Mouse (Mus musculus): ENCODE results near the gene Acaca. TPM values are rescaled to one million over a fixed set of nuclear protein-coding genes. Genes with fewer than 3 reads are reported as not detected.

Acaca gene
- polyA plus RNA-seq, 1 experiment = 38.5 TPM

- 72% methylated on average over 3 of the region's 3 CpGs for WGBS
- TF ChIP-seq POLR2A (IDR thresholded peaks at IDR 0.05; ENCODE audit: low read depth, low read length) (no peak), CTCF (conservative IDR thresholded peaks at IDR 0.05; ENCODE audit: insufficient read depth, insufficient read length, low read depth, low read length) (no peak)
- H3K36me3 ChIP-seq (ENCODE audit: control insufficient read depth, insufficient read depth, low read length) = no peaks in the 10 kb centered on the region
- peaks cover 5% of the 10 kb centered on the region; the same call in 1 of the 2 replicates for H3K4me1 ChIP-seq (ENCODE audit: control insufficient read depth, insufficient read depth, low read length)
- DNase-seq = no peak
- H3K4me3 ChIP-seq (ENCODE audit: insufficient read depth, low read depth, low read length) = no peak overlapping the region
- no peak overlapping the region for H3K27ac ChIP-seq (ENCODE audit: insufficient read depth, low read depth, low read length)
- H3K27me3 ChIP-seq (replicated peaks; ENCODE audit: control insufficient read depth, insufficient read depth, low read length) = no peaks in the 10 kb centered on the region
These were observed 59.1 kb downstream of the Acaca start for GRCm38 (mm10) chr11:84188530-84188929.

- H3K4me3 ChIP-seq (ENCODE audit: insufficient read depth, low read depth, low read length) = no peak overlapping the region
- no peaks in the 10 kb centered on the region for H3K27me3 ChIP-seq (replicated peaks; ENCODE audit: control insufficient read depth, insufficient read depth, low read length)
- no peak overlapping the region for H3K27ac ChIP-seq (ENCODE audit: insufficient read depth, low read depth, low read length)
- 70% methylated on average over 8 of the region's 8 CpGs for WGBS
- H3K4me1 ChIP-seq (ENCODE audit: control insufficient read depth, insufficient read depth, low read length) = peaks cover 5% of the 10 kb centered on the region; the same call in 1 of the 2 replicates
- peak; percentile 35 for DNase-seq
- TF ChIP-seq POLR2A (IDR thresholded peaks at IDR 0.05; ENCODE audit: low read depth, low read length) (no peak), CTCF (conservative IDR thresholded peaks at IDR 0.05; ENCODE audit: insufficient read depth, insufficient read length, low read depth, low read length) (no peak)
- H3K36me3 ChIP-seq (ENCODE audit: control insufficient read depth, insufficient read depth, low read length) = no peaks in the 10 kb centered on the region
These were observed 61.2 kb downstream of the Acaca start for GRCm38 (mm10) chr11:84190581-84191233.

- Histone ChIP-seq H3K36me3 (ENCODE audit: control insufficient read depth, insufficient read depth, low read length) (no peaks in the 10 kb centered on the region), H3K27me3 (replicated peaks; ENCODE audit: control insufficient read depth, insufficient read depth, low read length) (no peaks in the 10 kb centered on the region), H3K27ac (ENCODE audit: insufficient read depth, low read depth, low read length) (no peak overlapping the region), H3K4me1 (ENCODE audit: control insufficient read depth, insufficient read depth, low read length) (0 out of 2 replicates have a peak, but pooled peaks cover 5% of the 10 kb centered on the region), H3K4me3 (ENCODE audit: insufficient read depth, low read depth, low read length) (no peak overlapping the region)
- peak; percentile 67 for DNase-seq
- WGBS = 35% methylated on average over 10 of the region's 10 CpGs
- TF ChIP-seq CTCF (conservative IDR thresholded peaks at IDR 0.05; ENCODE audit: insufficient read depth, insufficient read length, low read depth, low read length) (no peak; the same call in 1 of the 2 replicates), POLR2A (IDR thresholded peaks at IDR 0.05; ENCODE audit: low read depth, low read length) (no peak)
These were observed 63.8 kb downstream of the Acaca start for GRCm38 (mm10) chr11:84193249-84193648.

- WGBS = 95% methylated on average over 3 of the region's 3 CpGs
- no peaks in the 10 kb centered on the region for H3K36me3 ChIP-seq (ENCODE audit: control insufficient read depth, insufficient read depth, low read length)
- 0 out of 2 replicates have a peak, but pooled peaks cover 5% of the 10 kb centered on the region for H3K4me1 ChIP-seq (ENCODE audit: control insufficient read depth, insufficient read depth, low read length)
- no peak for DNase-seq
- H3K27ac ChIP-seq (ENCODE audit: insufficient read depth, low read depth, low read length) = no peak overlapping the region
- no peaks in the 10 kb centered on the region for H3K27me3 ChIP-seq (replicated peaks; ENCODE audit: control insufficient read depth, insufficient read depth, low read length)
- H3K4me3 ChIP-seq (ENCODE audit: insufficient read depth, low read depth, low read length) = no peak overlapping the region
- TF ChIP-seq CTCF (conservative IDR thresholded peaks at IDR 0.05; ENCODE audit: insufficient read depth, insufficient read length, low read depth, low read length) (no peak), POLR2A (IDR thresholded peaks at IDR 0.05; ENCODE audit: low read depth, low read length) (no peak)
These were observed 65.3 kb downstream of the Acaca start for GRCm38 (mm10) chr11:84194751-84195150.

- Histone ChIP-seq H3K27ac (ENCODE audit: insufficient read depth, low read depth, low read length) (no peak overlapping the region), H3K27me3 (replicated peaks; ENCODE audit: control insufficient read depth, insufficient read depth, low read length) (no peaks in the 10 kb centered on the region), H3K36me3 (ENCODE audit: control insufficient read depth, insufficient read depth, low read length) (no peaks in the 10 kb centered on the region), H3K4me1 (ENCODE audit: control insufficient read depth, insufficient read depth, low read length) (no peaks in the 10 kb centered on the region), H3K4me3 (ENCODE audit: insufficient read depth, low read depth, low read length) (no peak overlapping the region)
- TF ChIP-seq CTCF (conservative IDR thresholded peaks at IDR 0.05; ENCODE audit: insufficient read depth, insufficient read length, low read depth, low read length) (no peak), POLR2A (IDR thresholded peaks at IDR 0.05; ENCODE audit: low read depth, low read length) (no peak)
- 86% methylated on average over 3 of the region's 3 CpGs for WGBS
- peak; percentile 7 for DNase-seq
These were observed 68.3 kb downstream of the Acaca start for GRCm38 (mm10) chr11:84197607-84198402.

GRCm38 (mm10) chr11:84205776-84206175 lies 76.3 kb downstream of the Acaca start:
- WGBS = 61% methylated on average over 4 of the region's 4 CpGs
- no peak overlapping the region for H3K4me3 ChIP-seq (ENCODE audit: insufficient read depth, low read depth, low read length)
- no peaks in the 10 kb centered on the region for H3K4me1 ChIP-seq (ENCODE audit: control insufficient read depth, insufficient read depth, low read length)
- DNase-seq = no peak
- no peak overlapping the region for H3K27ac ChIP-seq (ENCODE audit: insufficient read depth, low read depth, low read length)
- TF ChIP-seq CTCF (conservative IDR thresholded peaks at IDR 0.05; ENCODE audit: insufficient read depth, insufficient read length, low read depth, low read length) = no peak
- no peaks in the 10 kb centered on the region for H3K27me3 ChIP-seq (replicated peaks; ENCODE audit: control insufficient read depth, insufficient read depth, low read length)
- no peaks in the 10 kb centered on the region for H3K36me3 ChIP-seq (ENCODE audit: control insufficient read depth, insufficient read depth, low read length)

GRCm38 (mm10) chr11:84210876-84211275 lies 81.4 kb downstream of the Acaca start:
- Histone ChIP-seq H3K27me3 (replicated peaks; ENCODE audit: control insufficient read depth, insufficient read depth, low read length) (no peaks in the 10 kb centered on the region), H3K27ac (ENCODE audit: insufficient read depth, low read depth, low read length) (no peak overlapping the region), H3K4me3 (ENCODE audit: insufficient read depth, low read depth, low read length) (no peak overlapping the region), H3K4me1 (ENCODE audit: control insufficient read depth, insufficient read depth, low read length) (no peaks in the 10 kb centered on the region), H3K36me3 (ENCODE audit: control insufficient read depth, insufficient read depth, low read length) (no peaks in the 10 kb centered on the region)
- no peak for DNase-seq
- no peak for TF ChIP-seq POLR2A (IDR thresholded peaks at IDR 0.05; ENCODE audit: low read depth, low read length)
- no peak for TF ChIP-seq CTCF (conservative IDR thresholded peaks at IDR 0.05; ENCODE audit: insufficient read depth, insufficient read length, low read depth, low read length)
- 94% methylated on average over 6 of the region's 6 CpGs for WGBS

All from kidney, adult 2 months (tissue).